Mouse (Mus musculus): Measurements from ENCODE around the gene Uchl5.

Gene Uchl5

DNA sequence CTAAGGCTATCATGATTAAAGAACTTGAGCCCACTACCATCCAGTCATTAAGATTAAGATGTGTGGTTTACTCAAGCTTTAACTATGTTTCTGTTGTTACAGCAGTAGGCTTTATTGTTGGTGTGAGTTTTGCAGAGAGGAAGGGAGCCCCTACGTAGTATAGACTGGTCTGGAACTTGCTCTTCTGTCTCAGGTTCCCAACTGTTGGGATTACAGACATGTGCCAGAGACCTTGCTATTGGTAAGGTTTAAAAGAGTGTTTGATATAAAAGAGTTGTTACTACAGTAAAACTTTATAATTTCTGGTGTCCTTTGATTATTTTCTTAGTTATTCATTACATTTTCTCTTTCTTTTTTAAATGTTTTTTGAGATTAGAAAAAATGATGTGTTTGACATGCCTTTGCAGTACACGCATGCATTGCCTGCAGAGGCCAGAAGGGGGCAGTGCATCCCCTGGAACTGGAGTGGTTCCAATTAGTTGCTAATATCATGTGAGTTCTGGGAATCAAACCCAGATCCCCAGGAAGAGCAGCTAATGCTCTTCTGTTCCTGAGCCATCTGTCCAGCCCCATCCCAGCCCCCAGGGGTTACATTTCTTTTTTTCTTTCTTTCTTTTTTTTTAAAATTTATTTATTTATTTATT is 11.6 kb downstream of the Uchl5 start:
- in situ Hi-C loops (cut with MboI, MseI), result no loop called here

DNA sequence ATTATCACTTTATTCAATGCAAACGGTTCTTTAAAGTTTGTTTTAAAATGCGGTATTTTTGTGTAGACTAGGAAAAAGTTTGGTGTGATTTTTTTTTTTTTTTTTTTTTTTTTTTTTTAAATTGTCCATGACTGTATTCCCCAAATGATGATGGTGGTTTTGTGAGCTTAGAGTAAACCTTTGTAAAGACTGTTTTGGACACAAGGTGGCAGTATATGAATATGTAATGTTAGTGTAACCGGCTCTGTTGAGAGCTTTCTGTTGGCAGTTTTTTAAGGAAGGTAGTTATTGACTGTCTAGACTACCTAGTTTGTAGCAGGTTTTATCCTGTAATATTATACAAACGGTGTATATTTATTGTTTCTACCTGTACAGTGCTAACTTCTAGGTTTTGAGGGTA is 26.5 kb downstream of the Uchl5 start:
- in situ Hi-C loops (cut with MboI, MseI), result loop anchor here (5.0 to 25.0 kb wide), 3 partner anchors 384 to 569 kb away; partner anchors contain the start of genes Rgs13 (in 2 of the 2) and Rgs1 (in 1 of the 2)

DNA sequence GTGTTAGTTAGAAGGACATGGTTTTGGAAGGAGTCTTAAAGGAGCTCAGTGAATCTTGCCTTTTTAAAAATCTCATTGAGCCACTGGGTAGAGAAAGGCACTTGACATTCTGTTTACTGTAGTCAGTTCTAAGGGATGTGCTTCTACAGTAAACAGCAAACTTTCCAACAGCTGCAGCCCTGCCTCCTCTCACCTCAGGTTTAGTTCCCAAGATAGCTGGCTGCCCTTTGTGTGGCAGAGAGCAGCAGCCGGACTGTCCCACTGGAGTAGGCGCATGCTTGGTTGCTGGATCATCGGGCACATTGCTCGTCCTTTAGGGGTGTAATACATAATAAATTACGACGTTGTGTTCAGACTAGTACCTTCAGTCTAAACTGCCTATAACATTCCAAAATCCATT is 32.0 kb downstream of the Uchl5 start:
- in situ Hi-C loops (cut with MboI, MseI), result loop anchor here (10.0 to 25.0 kb wide), 2 partner anchors 378 to 436 kb away; partner anchors contain the start of genes Rgs13 (in 2 of the 2) and Rgs1 (in 1 of the 2)

DNA sequence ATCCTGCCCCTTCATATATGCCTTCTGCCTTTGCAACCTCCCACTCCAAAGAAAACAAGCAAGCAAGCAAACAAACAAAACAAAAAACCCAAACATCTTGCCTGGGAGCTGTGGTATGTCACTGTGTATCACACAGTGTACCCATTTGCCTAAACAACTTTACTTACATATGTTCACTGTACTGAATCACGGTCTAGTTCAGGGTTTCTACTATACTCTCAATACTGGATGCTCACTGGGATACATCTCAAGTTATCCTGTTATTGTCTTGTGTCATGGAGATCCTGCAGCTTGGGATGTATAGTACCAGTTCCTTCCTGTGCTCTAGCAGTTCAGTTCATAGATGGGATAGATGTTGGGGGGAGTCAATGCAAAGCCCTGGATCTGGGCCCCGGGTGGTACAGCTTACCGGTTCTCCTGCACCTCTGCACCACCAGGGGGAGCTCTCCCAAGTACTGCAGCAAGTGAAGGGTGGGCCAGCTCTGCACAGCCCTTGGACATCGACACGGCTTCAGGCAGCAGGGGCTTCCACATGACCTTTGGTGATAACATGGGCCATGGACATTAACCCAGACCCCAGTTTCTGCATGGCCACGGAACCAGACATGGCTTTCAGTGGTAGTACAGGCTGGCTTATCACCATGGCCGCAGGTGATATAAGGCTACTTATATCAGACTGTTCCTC is 36.7 kb downstream of the Uchl5 start:
- in situ Hi-C loops (cut with MboI, MseI), result loop anchor here (5.0 to 25.0 kb wide), 2 partner anchors 373 to 568 kb away; partner anchors contain the start of gene Rgs13 (in 2 of the 2)

DNA sequence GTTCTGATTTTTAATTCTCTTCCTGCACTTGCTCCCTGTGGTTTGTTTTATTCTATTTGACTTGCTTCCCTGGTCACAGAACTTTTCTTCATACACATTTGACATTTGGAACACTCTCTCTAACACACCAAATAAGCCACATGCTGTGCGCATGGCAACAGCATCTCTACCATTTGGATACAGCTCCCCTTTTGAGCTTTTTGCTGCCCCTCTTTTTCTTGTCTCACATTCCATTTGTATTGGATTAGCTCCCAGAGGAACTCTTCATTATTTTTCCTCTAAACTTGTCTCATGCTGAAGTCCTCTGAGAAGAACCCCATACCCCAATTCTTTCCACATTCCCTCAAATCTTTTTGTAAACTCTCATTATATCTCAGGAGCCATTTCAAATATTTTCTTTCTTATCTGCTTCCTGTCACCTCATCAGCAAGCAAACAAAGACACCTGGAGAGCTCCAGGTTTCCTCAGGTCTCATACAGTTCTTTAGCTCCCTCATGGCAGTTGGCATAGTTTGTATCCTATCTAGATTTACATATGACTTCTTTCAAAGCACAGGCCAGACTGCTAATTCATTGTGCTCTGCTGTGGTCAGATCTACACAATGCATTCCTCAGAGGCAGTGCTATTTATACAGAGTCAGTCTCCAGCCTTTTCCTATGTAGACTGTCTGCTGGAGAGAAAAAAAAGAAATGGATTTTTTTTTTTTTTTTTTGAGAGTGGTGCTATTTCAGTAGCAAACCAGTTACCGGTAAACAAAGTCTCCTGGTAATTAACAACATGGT is 43.2 kb downstream of the Uchl5 start:
- in situ Hi-C loops (cut with MboI, MseI), result loop anchor here (25.0 kb wide), 1 partner anchor 367 kb away; the partner anchor contains the start of gene Rgs13 (in 2 of the 2)

DNA sequence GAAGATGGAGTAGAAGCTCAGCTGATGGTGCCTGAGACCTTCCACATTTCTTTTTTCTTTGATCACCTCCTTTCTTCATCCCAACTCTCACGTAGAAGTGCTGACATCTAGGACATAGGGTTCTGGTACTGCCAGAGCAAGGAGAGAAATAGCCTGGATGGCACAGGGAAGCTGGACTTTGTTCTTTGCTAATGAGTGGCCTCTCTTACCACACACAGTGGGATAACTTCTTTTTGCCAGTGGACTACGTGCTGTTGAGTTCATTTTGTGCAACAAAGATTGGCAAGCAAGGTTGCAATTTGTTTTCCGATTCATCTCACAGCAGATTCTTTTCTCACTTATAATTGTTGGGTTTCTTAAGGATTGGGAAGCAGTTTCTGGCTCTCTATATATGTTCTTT is 45.6 kb downstream of the Uchl5 start:
- in situ Hi-C loops (cut with MboI, MseI), result loop anchor here (25.0 kb wide), 1 partner anchor 365 kb away; the partner anchor contains the start of gene Rgs13 (in 2 of the 2)

DNA sequence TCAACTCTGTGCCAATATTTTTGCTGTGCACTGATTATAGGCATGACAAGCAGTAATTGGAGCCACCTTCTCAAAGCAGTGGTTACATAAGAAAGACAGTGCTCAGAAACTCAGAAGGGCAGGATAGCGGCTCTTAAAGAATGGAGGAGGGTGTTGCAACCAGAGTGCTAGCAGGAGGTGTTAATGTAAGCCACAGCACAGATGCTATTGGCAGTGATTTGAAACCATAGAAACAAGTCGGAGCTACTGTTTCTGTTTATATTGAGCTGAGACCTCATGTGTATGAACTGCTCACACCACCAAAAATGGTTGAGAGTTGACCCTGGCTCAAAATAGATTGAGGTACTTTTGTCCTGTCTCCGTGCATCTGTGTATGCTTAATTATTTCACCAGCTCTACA is 53.6 kb downstream of the Uchl5 start:
- in situ Hi-C loops (cut with MboI, MseI), result loop anchor here in 1 of 2 experiments (5.0 kb wide), 1 partner anchor 52 kb away; no protein-coding TSS in a partner anchor

DNA sequence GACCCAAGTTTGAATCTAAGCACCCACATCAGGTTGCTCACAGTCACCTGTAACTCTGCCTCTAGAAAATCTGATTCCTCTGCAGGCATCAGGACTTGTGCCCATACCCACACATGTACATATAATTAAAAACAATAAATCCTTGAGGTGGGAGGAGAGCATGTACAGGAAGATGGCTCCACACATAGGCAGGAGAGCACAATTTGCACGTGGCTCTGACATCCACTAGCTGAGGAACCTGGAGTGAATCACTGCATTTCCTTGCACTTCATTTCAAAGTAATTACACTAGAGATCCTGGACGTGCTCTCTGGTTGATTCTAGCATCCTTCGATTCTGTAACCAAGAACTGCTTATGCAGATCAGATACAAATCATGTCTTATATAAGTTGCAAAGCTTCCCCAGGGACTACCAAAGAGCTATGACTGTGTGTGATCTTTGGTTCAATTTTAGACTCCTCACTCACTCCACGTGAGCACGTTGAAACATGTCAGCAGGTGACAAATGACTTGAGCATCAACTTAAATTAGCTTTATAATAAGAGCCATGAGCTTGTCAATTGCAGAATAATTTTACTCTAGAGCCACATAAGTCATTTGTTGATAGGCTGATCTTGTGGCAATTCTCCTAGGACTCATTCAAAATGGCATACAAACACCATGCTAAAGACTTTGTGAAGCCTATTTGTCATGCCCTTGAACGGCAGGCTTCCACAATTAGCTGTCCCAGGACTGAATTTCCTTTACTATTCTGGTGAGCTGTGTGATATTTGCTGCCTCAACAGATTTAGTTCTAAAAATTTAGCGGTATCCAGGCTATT is 59.5 kb downstream of the Uchl5 start:
- in situ Hi-C loops (cut with MboI, MseI), result no loop called here

DNA sequence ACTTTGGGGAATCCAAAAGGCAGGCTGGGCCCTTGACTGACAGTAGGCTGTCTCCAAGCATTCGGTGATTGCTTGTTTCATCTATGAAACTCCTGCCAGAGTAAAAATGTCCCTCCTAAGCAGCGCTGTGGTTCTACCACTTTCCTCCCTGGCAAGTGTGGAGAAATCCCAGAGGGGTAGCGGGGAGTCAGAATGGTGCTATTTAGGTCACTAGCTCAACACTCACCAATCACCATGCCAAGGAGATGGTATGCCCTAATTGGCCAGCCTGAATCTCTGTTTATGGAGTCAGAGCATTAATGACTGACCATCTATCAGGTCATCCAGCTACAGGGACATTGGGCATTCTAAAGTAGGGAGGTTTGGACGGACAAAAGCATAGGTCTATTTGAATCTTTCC is 60.6 kb downstream of the Uchl5 start:
- in situ Hi-C loops (cut with MboI, MseI), result no loop called here

DNA sequence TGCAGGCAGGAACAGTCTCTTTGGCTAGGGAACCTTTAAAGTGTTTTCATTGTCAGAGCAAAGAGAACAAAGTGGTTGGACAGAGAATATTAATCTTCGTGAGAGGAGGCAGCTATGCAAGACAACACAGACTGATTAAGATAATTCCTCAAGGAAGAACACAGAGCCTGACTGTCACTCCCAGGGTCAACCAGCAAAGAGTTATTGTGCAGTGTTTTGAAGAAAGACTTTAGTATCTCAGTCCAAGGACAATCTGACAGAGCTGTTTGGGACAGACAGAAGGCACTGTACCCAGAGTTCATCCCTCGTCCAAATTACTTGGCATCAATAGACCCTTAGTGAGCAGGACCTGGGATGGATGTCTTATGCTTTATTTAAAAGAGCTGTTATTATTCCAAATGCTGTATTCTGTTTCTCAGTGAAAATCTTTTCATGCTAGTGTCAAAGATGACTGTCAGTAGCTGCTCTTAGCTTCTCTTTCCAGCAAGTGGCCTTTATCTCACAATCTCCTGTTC is 61.9 kb downstream of the Uchl5 start:
- in situ Hi-C loops (cut with MboI, MseI), result no loop called here

DNA sequence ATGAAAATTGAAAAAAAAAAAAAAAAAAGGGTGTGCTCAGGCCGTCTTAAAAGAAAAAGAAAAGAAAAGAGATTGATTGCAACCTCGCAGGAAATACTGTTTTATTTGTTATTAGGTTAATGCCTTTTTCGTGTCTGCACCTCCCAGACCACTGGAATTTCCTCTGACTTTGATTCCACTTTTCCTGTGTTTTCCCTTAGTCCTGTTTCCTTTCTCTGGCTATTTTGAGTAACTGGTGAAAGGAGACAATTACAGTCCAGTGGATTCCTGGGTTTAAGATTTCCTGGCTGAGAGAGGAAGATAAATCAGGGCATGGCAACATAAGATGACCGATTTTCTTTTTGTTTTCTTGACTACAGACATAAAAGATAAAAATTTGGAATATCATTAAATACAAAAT is 75.3 kb downstream of the Uchl5 start:
- in situ Hi-C loops (cut with MboI, MseI), result no loop called here

DNA sequence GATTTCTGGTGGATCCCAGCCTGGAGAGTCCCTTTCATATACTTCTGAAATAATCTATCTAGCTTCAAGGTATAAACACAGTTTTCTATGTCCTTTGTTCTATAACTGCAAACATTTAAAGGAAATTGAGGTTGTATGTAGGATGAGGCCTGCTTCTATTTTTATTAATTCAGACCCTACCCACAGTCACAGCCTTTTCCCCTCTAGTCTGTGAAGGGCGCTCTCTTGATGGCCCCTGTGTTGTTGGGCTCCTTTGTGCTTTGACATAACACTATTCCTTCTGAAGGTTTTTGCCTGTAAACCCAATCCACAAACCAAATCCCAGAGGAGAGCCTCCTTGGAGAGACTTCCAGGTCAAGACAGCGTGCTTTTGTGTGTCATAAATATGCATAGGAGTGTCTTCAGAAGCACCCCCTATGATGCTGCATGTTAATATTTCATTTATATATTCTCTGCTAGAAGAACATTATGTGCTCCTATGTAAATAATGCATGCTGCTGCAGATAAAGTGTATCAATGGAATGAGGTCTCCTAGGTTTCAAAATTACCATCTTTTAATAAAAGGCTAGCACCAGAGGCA is 75.8 kb downstream of the Uchl5 start:
- in situ Hi-C loops (cut with MboI, MseI), result no loop called here

DNA sequence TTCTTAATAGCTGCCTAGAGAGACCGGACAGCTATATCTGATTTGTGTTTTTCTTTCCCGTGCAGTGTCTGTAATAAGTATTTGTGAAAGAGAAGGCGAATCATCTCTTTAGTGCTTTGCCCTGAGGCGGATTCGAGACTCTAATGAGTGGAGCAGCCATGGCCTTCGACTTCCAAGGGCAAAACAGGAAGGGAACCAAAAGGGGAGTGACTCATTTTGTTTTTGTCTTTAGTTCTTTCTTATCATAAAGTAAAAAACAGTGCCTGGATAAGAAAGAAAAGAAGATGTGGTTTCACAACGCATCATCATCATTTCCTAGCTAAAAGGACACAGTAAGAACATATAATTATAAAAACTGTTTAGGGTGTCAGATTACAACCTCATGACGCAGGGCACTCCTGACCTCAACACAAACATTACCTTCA is 76.6 kb downstream of the Uchl5 start:
- in situ Hi-C loops (cut with MboI, MseI), result no loop called here

DNA sequence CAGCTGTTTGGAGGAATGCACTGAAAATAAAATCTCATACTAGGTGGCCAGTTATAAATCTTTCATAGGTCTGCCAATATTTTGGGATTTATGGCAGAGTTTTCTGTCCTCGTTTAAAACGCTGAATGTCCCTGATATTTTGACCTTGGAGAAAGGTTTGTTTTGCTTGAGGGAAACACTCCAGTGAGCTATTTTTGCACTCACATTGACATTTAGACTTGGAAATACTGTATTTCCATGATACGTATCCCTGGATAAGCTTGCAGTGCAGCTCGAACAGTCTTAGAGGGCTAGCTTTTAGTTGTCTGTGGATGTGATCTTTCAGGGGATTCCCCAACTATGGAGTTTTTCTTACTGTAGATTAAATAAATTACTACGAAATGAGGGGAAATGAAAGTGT is 78.6 kb downstream of the Uchl5 start:
- in situ Hi-C loops (cut with MboI, MseI), result no loop called here

Data from T-helper 17 cell (primary cell).